Mouse (Mus musculus) hindbrain, embryonic 15.5 days (tissue): ENCODE measurements around the gene Cracr2b. TPM values are rescaled to one million over a fixed set of nuclear protein-coding genes. Genes with fewer than 3 reads are reported as not detected.

Experiments used
- ATAC-seq: fragments of 200-750 bp; cut with Nextera tagmentation; 2 replicates; pipeline ENCODE4 v1.8.0; 2017; ENCODE audit warnings: low read depth, moderate number of reproducible peaks, moderate TSS enrichment; ENCODE audit not compliant: low FRiP score
- H3K27ac ChIP-seq: fragments of 300-500 bp; sonication (generic); replicated peaks from 2 replicates; pipeline ENCODE4 v1.5.1; 2015; ENCODE audit warnings: mild to moderate bottlenecking, inconsistent platforms
- H3K27me3 ChIP-seq: fragments of 300-500 bp; sonication (generic); 2 replicates; pipeline ENCODE4 v1.6.1; 2015; ENCODE audit warnings: control low read depth, inconsistent platforms
- H3K36me3 ChIP-seq: fragments of 300-500 bp; sonication (generic); 2 replicates; pipeline ENCODE4 v1.6.1; 2015; ENCODE audit warnings: control low read depth, inconsistent platforms
- H3K4me1 ChIP-seq: fragments of 300-500 bp; sonication (generic); replicated peaks from 2 replicates; pipeline ENCODE4 v1.6.1; 2015; ENCODE audit warnings: control low read depth, inconsistent platforms
- H3K4me2 ChIP-seq: fragments of 300-500 bp; sonication (generic); 2 replicates; pipeline ENCODE4 v1.6.1; 2015; ENCODE audit warnings: moderate library complexity, mild to moderate bottlenecking, inconsistent platforms
- H3K4me3 ChIP-seq: fragments of 300-500 bp; sonication (generic); 2 replicates; pipeline ENCODE4 v1.5.1; 2015; ENCODE audit warnings: mild to moderate bottlenecking, inconsistent platforms
- H3K9ac ChIP-seq: fragments of 300-500 bp; sonication (generic); 2 replicates; pipeline ENCODE4 v1.6.1; 2015; ENCODE audit warnings: inconsistent platforms
- H3K9me3 ChIP-seq: fragments of 300-500 bp; sonication (generic); 2 replicates; pipeline ENCODE4 v1.6.1; 2016; ENCODE audit warnings: control low read depth, inconsistent platforms
- WGBS: fragments of 180-500 bp; shearing (Covaris S2); methylation state at CpG from one replicate; pipeline ENCODE4 v1.1.7; 2015; 5-methylcytosine and 5-hydroxymethylcytosine counted together
- polyA plus RNA-seq: library from polyadenylated mRNA; unstranded; fragments of >200 nt; fragmentation: Nextera tagmentation; extraction: Ambion mirVana; gene quantifications from 2 replicates; pipeline ENCODE4 v1.2.1, GENCODE M21; 2015

Gene Cracr2b
- polyA plus RNA-seq, 1 experiment from 2014 or later: 9.5 TPM

- Histone ChIP-seq H3K9ac (no peak overlapping the region; the same call in 1 of the 2 replicates), H3K4me3 (peak overlapping the region; percentile 87), H3K9me3 (no peaks in the 10 kb centered on the region), H3K27ac (peak overlapping the region; percentile 69), H3K4me2 (peak overlapping the region; percentile 93), H3K27me3 (peaks cover 7% of the 10 kb centered on the region), H3K4me1 (peaks cover 39% of the 10 kb centered on the region), H3K36me3 (peaks cover 11% of the 10 kb centered on the region)
- 1% methylated on average over 12 of the region's 17 CpGs for WGBS
- no peak for ATAC-seq
Measured at GRCm38 (mm10) chr7:141476226-141476980, 15.5 kb downstream of the Cracr2b start.

- 21% methylated on average over 7 of the region's 7 CpGs for WGBS
- Histone ChIP-seq H3K27me3 (peaks cover 7% of the 10 kb centered on the region), H3K36me3 (peaks cover 9% of the 10 kb centered on the region), H3K4me2 (peak overlapping the region; percentile 93), H3K27ac (peak overlapping the region; percentile 52; the same call in 1 of the 2 replicates), H3K4me3 (no peak overlapping the region), H3K9me3 (no peaks in the 10 kb centered on the region), H3K9ac (no peak overlapping the region), H3K4me1 (peaks cover 44% of the 10 kb centered on the region)
- ATAC-seq: no peak
Measured at GRCm38 (mm10) chr7:141476981-141477370, 16.1 kb downstream of the Cracr2b start.

GRCm38 (mm10) chr7:141477578-141478269 is 16.8 kb downstream of the Cracr2b start:
- Histone ChIP-seq H3K27me3 (peaks cover 7% of the 10 kb centered on the region), H3K9me3 (no peaks in the 10 kb centered on the region), H3K4me2 (no peak overlapping the region; the same call in 1 of the 2 replicates), H3K4me3 (no peak overlapping the region), H3K27ac (no peak overlapping the region; the same call in 1 of the 2 replicates), H3K36me3 (peaks cover 1% of the 10 kb centered on the region; the same call in 1 of the 2 replicates), H3K4me1 (peaks cover 52% of the 10 kb centered on the region), H3K9ac (no peak overlapping the region)
- ATAC-seq: no peak
- 72% methylated on average over 4 of the region's 4 CpGs for WGBS

- Histone ChIP-seq H3K9ac (no peak overlapping the region), H3K4me2 (no peak overlapping the region; the same call in 1 of the 2 replicates), H3K27ac (no peak overlapping the region), H3K4me1 (peaks cover 56% of the 10 kb centered on the region), H3K27me3 (peaks cover 7% of the 10 kb centered on the region), H3K36me3 (no peaks in the 10 kb centered on the region), H3K9me3 (no peaks in the 10 kb centered on the region), H3K4me3 (no peak overlapping the region)
- no peak for ATAC-seq
- 78% methylated on average over 5 of the region's 5 CpGs for WGBS
Measured at GRCm38 (mm10) chr7:141478270-141478748, 17.4 kb downstream of the Cracr2b start.

DNA sequence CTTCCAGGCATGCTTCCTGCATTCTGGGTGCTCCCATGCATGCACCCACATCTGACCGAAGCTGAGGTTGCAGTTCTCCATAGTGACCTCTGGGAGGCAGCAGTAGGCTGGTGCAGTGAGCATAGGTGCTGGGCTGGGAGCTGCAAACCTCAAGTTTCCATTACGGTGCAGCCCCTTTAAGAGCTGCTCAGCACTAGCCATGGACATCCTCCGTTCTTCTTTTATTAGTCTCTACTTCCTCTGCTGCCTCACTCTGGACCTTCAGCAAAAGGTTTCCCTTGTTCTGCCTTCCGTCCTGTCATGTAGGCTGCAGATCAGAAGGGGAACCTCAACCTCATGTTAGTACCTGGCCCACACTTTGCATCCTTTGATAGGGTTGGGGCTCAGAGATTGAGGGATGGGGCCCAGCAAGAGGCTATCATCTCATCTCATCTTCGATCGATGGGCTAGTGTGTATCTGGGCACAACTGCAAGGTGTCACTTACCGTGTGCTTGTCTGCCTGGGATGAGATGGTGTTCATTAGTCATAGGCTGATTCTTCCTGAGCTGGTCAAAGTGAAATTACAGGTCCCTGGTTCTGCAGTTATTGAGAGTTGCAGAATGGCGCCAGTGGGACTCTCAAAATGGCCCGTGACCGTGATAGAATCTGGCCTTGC is 20.1 kb downstream of the Cracr2b start:
- H3K27ac ChIP-seq: peak overlapping the region; percentile 82
- ATAC-seq: peak; percentile 28
- no peaks in the 10 kb centered on the region for H3K9me3 ChIP-seq
- peaks cover 61% of the 10 kb centered on the region for H3K4me1 ChIP-seq
- H3K4me3 ChIP-seq: peak overlapping the region; percentile 75
- peak overlapping the region; percentile 18 for H3K9ac ChIP-seq
- H3K4me2 ChIP-seq: peak overlapping the region; percentile 93
- H3K27me3 ChIP-seq: peaks cover 4% of the 10 kb centered on the region
- H3K36me3 ChIP-seq: no peaks in the 10 kb centered on the region
- WGBS: 8% methylated on average over 10 of the region's 10 CpGs

GRCm38 (mm10) chr7:141481498-141482401 is 20.9 kb downstream of the Cracr2b start:
- no peaks in the 10 kb centered on the region for H3K9me3 ChIP-seq
- WGBS: under 1% methylated on average over 81 of the region's 81 CpGs
- ATAC-seq: peak; percentile 63
- H3K4me2 ChIP-seq: peak overlapping the region; percentile 93
- peak overlapping the region; percentile 75 for H3K4me3 ChIP-seq
- H3K27me3 ChIP-seq: no peaks in the 10 kb centered on the region
- no peaks in the 10 kb centered on the region for H3K36me3 ChIP-seq
- peaks cover 61% of the 10 kb centered on the region for H3K4me1 ChIP-seq
- H3K27ac ChIP-seq: peak overlapping the region; percentile 82
- H3K9ac ChIP-seq: peak overlapping the region; percentile 71

GRCm38 (mm10) chr7:141482531-141483024 is 21.7 kb downstream of the Cracr2b start:
- H3K27me3 ChIP-seq: no peaks in the 10 kb centered on the region
- peaks cover 68% of the 10 kb centered on the region for H3K4me1 ChIP-seq
- peak overlapping the region; percentile 75 for H3K4me3 ChIP-seq
- 4% methylated on average over 11 of the region's 11 CpGs for WGBS
- ATAC-seq: peak; percentile 20; the same call in 1 of the 2 replicates
- H3K27ac ChIP-seq: peak overlapping the region; percentile 82
- H3K36me3 ChIP-seq: no peaks in the 10 kb centered on the region
- peak overlapping the region; percentile 71 for H3K9ac ChIP-seq
- no peaks in the 10 kb centered on the region for H3K9me3 ChIP-seq
- H3K4me2 ChIP-seq: peak overlapping the region; percentile 93

DNA sequence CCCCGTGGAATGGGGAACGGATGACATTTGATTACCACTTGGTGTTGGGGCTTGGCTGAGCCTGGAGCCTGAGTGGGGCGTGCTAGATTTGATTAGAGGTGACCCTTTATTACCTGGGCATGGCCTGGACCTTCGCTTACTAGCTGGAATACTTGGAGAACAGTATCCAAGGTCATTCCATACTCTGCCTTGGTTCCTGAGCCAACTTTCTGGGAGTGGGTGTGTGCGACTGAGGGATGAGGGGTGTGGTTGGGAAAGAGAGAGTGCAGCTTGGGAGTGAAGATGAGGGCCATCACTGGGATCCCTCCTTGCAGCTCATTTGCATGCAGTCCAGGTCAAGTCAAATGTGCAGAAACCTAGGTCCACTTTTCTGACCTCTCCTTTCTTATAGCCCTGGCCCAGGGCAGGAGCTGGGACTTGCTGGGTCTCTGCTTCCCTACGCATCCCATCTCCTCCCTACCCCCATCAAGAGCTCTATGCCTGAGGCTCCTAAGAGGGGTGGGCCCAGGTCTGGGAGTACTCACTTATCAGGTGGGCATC is 22.3 kb downstream of the Cracr2b start:
- peak overlapping the region; percentile 93 for H3K4me2 ChIP-seq
- H3K27me3 ChIP-seq: no peaks in the 10 kb centered on the region
- no peak overlapping the region for H3K27ac ChIP-seq
- H3K4me1 ChIP-seq: peaks cover 68% of the 10 kb centered on the region
- no peak; the same call in 1 of the 2 replicates for ATAC-seq
- H3K4me3 ChIP-seq: peak overlapping the region; percentile 75
- 81% methylated on average over 6 of the region's 6 CpGs for WGBS
- H3K9ac ChIP-seq: no peak overlapping the region
- no peaks in the 10 kb centered on the region for H3K9me3 ChIP-seq
- H3K36me3 ChIP-seq: no peaks in the 10 kb centered on the region

DNA sequence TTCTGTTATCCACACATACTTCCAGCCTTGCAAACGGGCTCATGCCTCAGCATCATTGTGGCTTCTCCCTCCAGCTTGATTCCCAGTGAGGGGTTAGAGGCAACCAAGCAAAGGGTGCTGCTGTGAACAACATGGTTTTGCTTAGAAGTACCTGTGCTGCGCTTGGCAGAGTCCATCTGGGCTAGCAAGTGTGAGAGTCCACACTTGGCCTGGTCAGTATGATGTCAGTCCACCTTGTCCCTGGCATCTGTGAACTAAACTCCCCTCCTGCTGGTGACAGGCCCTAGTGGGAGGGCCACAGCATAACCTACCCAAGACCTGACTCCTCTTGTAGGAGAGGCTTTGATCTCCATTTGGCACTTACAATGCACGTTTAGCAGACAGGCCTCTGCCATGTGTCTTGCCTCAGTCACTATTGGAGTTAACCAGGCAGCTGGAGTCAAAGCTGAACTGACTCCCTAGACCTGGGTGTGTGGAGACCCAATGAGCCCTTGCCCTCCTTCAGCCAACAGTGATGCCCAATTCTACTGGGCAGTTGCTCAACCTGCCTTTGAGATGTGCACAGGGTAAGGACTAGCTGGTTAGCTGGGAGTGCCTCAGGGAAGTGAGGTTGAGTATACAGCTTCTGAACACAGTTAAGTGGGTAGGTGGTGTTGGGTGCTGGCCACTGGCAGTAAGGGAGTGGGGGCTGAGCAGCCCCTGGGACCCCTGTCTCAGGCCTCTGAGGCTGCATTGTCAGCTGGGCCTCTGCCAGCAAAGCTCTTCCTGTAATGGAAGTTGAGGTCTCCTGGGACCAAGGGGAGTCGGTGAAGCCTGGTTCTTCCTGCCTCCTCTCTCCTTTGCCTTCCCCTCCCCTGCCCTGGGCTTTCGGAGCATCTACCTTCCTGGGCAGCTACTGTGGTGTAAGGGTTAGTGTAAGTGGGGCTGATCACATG is 23.6 kb downstream of the Cracr2b start:
- Histone ChIP-seq H3K27me3 (no peaks in the 10 kb centered on the region), H3K36me3 (no peaks in the 10 kb centered on the region), H3K27ac (no peak overlapping the region), H3K4me2 (peak overlapping the region; percentile 93), H3K4me1 (peaks cover 68% of the 10 kb centered on the region), H3K4me3 (no peak overlapping the region), H3K9ac (no peak overlapping the region), H3K9me3 (no peaks in the 10 kb centered on the region)
- no peak for ATAC-seq
- WGBS: 63% methylated on average over 5 of the region's 5 CpGs

DNA sequence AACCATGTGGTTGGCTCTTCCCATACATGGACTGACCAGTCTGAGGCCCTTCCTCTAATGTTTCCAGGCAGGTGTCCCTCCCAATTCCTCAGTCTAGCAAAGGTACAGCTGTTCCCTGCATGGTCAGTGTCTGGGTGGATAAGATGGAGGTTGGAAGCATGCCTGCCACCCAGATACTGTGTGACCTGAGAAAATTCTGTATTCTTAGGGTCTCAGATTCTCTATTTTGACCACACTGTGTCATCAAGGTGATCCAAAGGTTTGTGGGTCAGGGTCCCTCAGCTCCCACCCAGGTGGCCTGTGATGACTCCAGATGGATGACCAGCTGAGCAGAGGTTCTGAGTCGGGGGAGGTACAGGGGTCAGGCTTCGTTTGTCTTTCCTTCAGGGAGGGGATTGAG is 24.3 kb downstream of the Cracr2b start:
- no peaks in the 10 kb centered on the region for H3K9me3 ChIP-seq
- WGBS: 82% methylated on average over 2 of the region's 2 CpGs
- no peak overlapping the region for H3K4me2 ChIP-seq
- H3K4me1 ChIP-seq: peaks cover 68% of the 10 kb centered on the region
- no peaks in the 10 kb centered on the region for H3K36me3 ChIP-seq
- ATAC-seq: no peak
- H3K9ac ChIP-seq: no peak overlapping the region
- no peak overlapping the region for H3K27ac ChIP-seq
- no peaks in the 10 kb centered on the region for H3K27me3 ChIP-seq
- no peak overlapping the region for H3K4me3 ChIP-seq
